Mouse (Mus musculus) left cerebral cortex, adult 11 months (tissue): ENCODE results near the gene Kif5a.

Experiments
- DNase-seq: peaks from one replicate; pipeline ENCODE4 v3.0.0; 2022; ENCODE audit warnings: low spot score

Kif5a gene

GRCm38 (mm10) chr10:127265727-127266111, 2.6 kb upstream of the Kif5a start:
- DNase-seq = no peak

- no peak for DNase-seq
These were observed 1.8 kb upstream of the Kif5a start for GRCm38 (mm10) chr10:127264971-127265370.

- DNase-seq = no peak
These were observed 1.2 kb upstream of the Kif5a start for GRCm38 (mm10) chr10:127264336-127264735.

GRCm38 (mm10) chr10:127263631-127264030, 483 bp upstream of the Kif5a start:
- DNase-seq = no peak

- DNase-seq = no peak
These were observed 1.2 kb downstream of the Kif5a start for GRCm38 (mm10) chr10:127261706-127262547.

- DNase-seq = no peak
These were observed 4.7 kb downstream of the Kif5a start for GRCm38 (mm10) chr10:127258489-127258888.

- DNase-seq = no peak
These were observed 5.4 kb downstream of the Kif5a start for GRCm38 (mm10) chr10:127257790-127258189.

GRCm38 (mm10) chr10:127255625-127256345, 7.4 kb downstream of the Kif5a start:
- no peak for DNase-seq

GRCm38 (mm10) chr10:127250810-127251209, 12.3 kb downstream of the Kif5a start:
- DNase-seq = no peak

GRCm38 (mm10) chr10:127238241-127238824, 24.8 kb downstream of the Kif5a start:
- DNase-seq = no peak

GRCm38 (mm10) chr10:127236541-127236940, 26.6 kb downstream of the Kif5a start:
- no peak for DNase-seq

GRCm38 (mm10) chr10:127233141-127233540, 30.0 kb downstream of the Kif5a start:
- no peak for DNase-seq

- DNase-seq = no peak
These were observed 31.4 kb downstream of the Kif5a start for GRCm38 (mm10) chr10:127231741-127232140.

GRCm38 (mm10) chr10:127230693-127231092, 32.5 kb downstream of the Kif5a start:
- DNase-seq = no peak

- no peak for DNase-seq
These were observed 34.3 kb downstream of the Kif5a start for GRCm38 (mm10) chr10:127228897-127229296.

- DNase-seq = no peak
These were observed 36.0 kb downstream of the Kif5a start for GRCm38 (mm10) chr10:127227163-127227562.

- DNase-seq = no peak
These were observed 36.7 kb downstream of the Kif5a start for GRCm38 (mm10) chr10:127226318-127226895.

GRCm38 (mm10) chr10:127225732-127226131, 37.4 kb downstream of the Kif5a start:
- DNase-seq = no peak

- no peak for DNase-seq
These were observed 37.9 kb downstream of the Kif5a start for GRCm38 (mm10) chr10:127225213-127225612.

GRCm38 (mm10) chr10:127218339-127218738, 44.8 kb downstream of the Kif5a start:
- no peak for DNase-seq

- no peak for DNase-seq
These were observed 46.0 kb downstream of the Kif5a start for GRCm38 (mm10) chr10:127217177-127217576.

- no peak for DNase-seq
These were observed 46.7 kb downstream of the Kif5a start for GRCm38 (mm10) chr10:127216456-127216855.

- no peak for DNase-seq
These were observed 48.7 kb downstream of the Kif5a start for GRCm38 (mm10) chr10:127214422-127214803.
